Mouse (Mus musculus) hindbrain, embryonic 16.5 days (tissue): ENCODE measurements around the gene Padi1. TPM values are rescaled to one million over a fixed set of nuclear protein-coding genes. Genes with fewer than 3 reads are reported as not detected.

Experiments
- ATAC-seq: fragments of 200-750 bp; cut with Nextera tagmentation; 2 replicates; pipeline ENCODE4 v1.8.0; 2017; ENCODE audit warnings: moderate TSS enrichment, moderate library complexity
- H3K27ac ChIP-seq: fragments of 300-500 bp; sonication (generic); 2 replicates; pipeline ENCODE4 v1.5.1; 2014; ENCODE audit warnings: low read depth, mild to moderate bottlenecking, control low read depth, low read length, moderate library complexity
- H3K27me3 ChIP-seq: fragments of 300-500 bp; sonication (generic); replicated peaks from 2 replicates; pipeline ENCODE4 v1.6.1; 2014; ENCODE audit warnings: low read length; ENCODE audit not compliant: control insufficient read depth, insufficient read depth
- H3K36me3 ChIP-seq: fragments of 300-500 bp; sonication (generic); 2 replicates; pipeline ENCODE4 v1.6.1; 2014; ENCODE audit warnings: mild to moderate bottlenecking, low read length, moderate library complexity, mixed read lengths; ENCODE audit not compliant: control insufficient read depth, insufficient read depth
- H3K4me1 ChIP-seq: fragments of 300-500 bp; sonication (generic); 2 replicates; pipeline ENCODE4 v1.6.1; 2014; ENCODE audit warnings: low read depth, low read length; ENCODE audit not compliant: control insufficient read depth, insufficient read depth
- H3K4me2 ChIP-seq: fragments of 300-500 bp; sonication (generic); 2 replicates; pipeline ENCODE4 v1.6.1; 2014; ENCODE audit warnings: mild to moderate bottlenecking, low read length, control low read depth, moderate library complexity
- H3K4me3 ChIP-seq: fragments of 300-500 bp; sonication (generic); 2 replicates; pipeline ENCODE4 v1.5.1; 2014; ENCODE audit warnings: mild to moderate bottlenecking, low read length, control low read depth, moderate library complexity
- H3K9ac ChIP-seq: fragments of 300-500 bp; sonication (generic); 2 replicates; pipeline ENCODE4 v1.6.1; 2014; ENCODE audit warnings: low read depth, mild to moderate bottlenecking, control low read depth, low read length, moderate library complexity
- H3K9me3 ChIP-seq: fragments of 300-500 bp; sonication (generic); 2 replicates; pipeline ENCODE4 v1.6.1; 2014; ENCODE audit warnings: mild to moderate bottlenecking, low read length, moderate library complexity; ENCODE audit not compliant: control insufficient read depth
- WGBS: fragments of 180-500 bp; shearing (Covaris S2); extraction: QIAGEN DNeasy Blood & Tissue Kit; methylation state at CpG from one replicate; pipeline ENCODE4 v1.1.7; 2014; 5-methylcytosine and 5-hydroxymethylcytosine counted together
- polyA plus RNA-seq: library from polyadenylated mRNA; unstranded; fragments of >200 nt; fragmentation: Nextera tagmentation; extraction: Ambion mirVana; gene quantifications from 2 replicates; pipeline ENCODE4 v1.2.1, GENCODE M21; 2015

The Padi1 gene
- polyA plus RNA-seq, 1 experiment from 2014 or later: not detected

GRCm38 (mm10) chr4:140835682-140836081 is 9.9 kb downstream of the Padi1 start:
- Histone ChIP-seq H3K4me1 (peaks cover 6% of the 10 kb centered on the region; the same call in 1 of the 2 replicates), H3K4me3 (no peak overlapping the region), H3K27me3 (no peaks in the 10 kb centered on the region), H3K27ac (no peak overlapping the region), H3K36me3 (no peaks in the 10 kb centered on the region), H3K4me2 (no peak overlapping the region), H3K9me3 (no peaks in the 10 kb centered on the region), H3K9ac (no peak overlapping the region)
- no peak for ATAC-seq
- 4% methylated on average over 10 of the region's 10 CpGs for WGBS

- no peak overlapping the region for H3K4me3 ChIP-seq
- H3K4me1 ChIP-seq: peaks cover 6% of the 10 kb centered on the region; the same call in 1 of the 2 replicates
- H3K4me2 ChIP-seq: no peak overlapping the region
- no peak for ATAC-seq
- no peak overlapping the region for H3K9ac ChIP-seq
- no peak overlapping the region for H3K27ac ChIP-seq
- H3K36me3 ChIP-seq: no peaks in the 10 kb centered on the region
- H3K27me3 ChIP-seq: no peaks in the 10 kb centered on the region
- WGBS: 61% methylated on average over 6 of the region's 6 CpGs
- H3K9me3 ChIP-seq: no peaks in the 10 kb centered on the region
These were observed 11.1 kb downstream of the Padi1 start for GRCm38 (mm10) chr4:140834327-140834934.

- Histone ChIP-seq H3K9me3 (no peaks in the 10 kb centered on the region), H3K9ac (no peak overlapping the region), H3K4me1 (peaks cover 6% of the 10 kb centered on the region; the same call in 1 of the 2 replicates), H3K4me3 (no peak overlapping the region), H3K4me2 (no peak overlapping the region), H3K36me3 (no peaks in the 10 kb centered on the region), H3K27me3 (no peaks in the 10 kb centered on the region), H3K27ac (no peak overlapping the region)
- no peak for ATAC-seq
- WGBS: 36% methylated on average over 8 of the region's 8 CpGs
These were observed 12.8 kb downstream of the Padi1 start for GRCm38 (mm10) chr4:140832821-140833220.

- Histone ChIP-seq H3K36me3 (no peaks in the 10 kb centered on the region), H3K9ac (no peak overlapping the region), H3K4me2 (no peak overlapping the region), H3K4me1 (peaks cover 6% of the 10 kb centered on the region; the same call in 1 of the 2 replicates), H3K27ac (no peak overlapping the region), H3K9me3 (no peaks in the 10 kb centered on the region), H3K27me3 (no peaks in the 10 kb centered on the region), H3K4me3 (no peak overlapping the region)
- ATAC-seq: no peak
- 92% methylated on average over 4 of the region's 4 CpGs for WGBS
These were observed 13.8 kb downstream of the Padi1 start for GRCm38 (mm10) chr4:140831808-140832207.

GRCm38 (mm10) chr4:140827237-140827636 is 18.3 kb downstream of the Padi1 start:
- Histone ChIP-seq H3K4me2 (no peak overlapping the region), H3K36me3 (no peaks in the 10 kb centered on the region), H3K4me3 (no peak overlapping the region), H3K27me3 (no peaks in the 10 kb centered on the region; the same call in 1 of the 2 replicates), H3K27ac (no peak overlapping the region), H3K9me3 (peaks cover 19% of the 10 kb centered on the region), H3K4me1 (no peaks in the 10 kb centered on the region), H3K9ac (no peak overlapping the region)
- WGBS: 59% methylated on average over 3 of the region's 3 CpGs
- ATAC-seq: no peak

- 59% methylated on average over 11 of the region's 11 CpGs for WGBS
- H3K4me3 ChIP-seq: no peak overlapping the region
- H3K4me1 ChIP-seq: no peaks in the 10 kb centered on the region
- peaks cover 19% of the 10 kb centered on the region for H3K9me3 ChIP-seq
- no peak overlapping the region for H3K9ac ChIP-seq
- no peak overlapping the region for H3K4me2 ChIP-seq
- no peaks in the 10 kb centered on the region; the same call in 1 of the 2 replicates for H3K27me3 ChIP-seq
- H3K27ac ChIP-seq: no peak overlapping the region
- no peaks in the 10 kb centered on the region for H3K36me3 ChIP-seq
- ATAC-seq: no peak
These were observed 19.6 kb downstream of the Padi1 start for GRCm38 (mm10) chr4:140825942-140826341.

- Histone ChIP-seq H3K9ac (no peak overlapping the region), H3K36me3 (no peaks in the 10 kb centered on the region), H3K4me3 (no peak overlapping the region), H3K4me1 (no peaks in the 10 kb centered on the region), H3K27ac (no peak overlapping the region), H3K4me2 (no peak overlapping the region), H3K27me3 (no peaks in the 10 kb centered on the region; the same call in 1 of the 2 replicates), H3K9me3 (peaks cover 19% of the 10 kb centered on the region)
- WGBS: 65% methylated on average over 5 of the region's 5 CpGs
- no peak for ATAC-seq
These were observed 23.6 kb downstream of the Padi1 start for GRCm38 (mm10) chr4:140821988-140822387.

- no peaks in the 10 kb centered on the region for H3K4me1 ChIP-seq
- no peaks in the 10 kb centered on the region for H3K9me3 ChIP-seq
- no peak overlapping the region for H3K4me2 ChIP-seq
- no peak overlapping the region for H3K27ac ChIP-seq
- no peaks in the 10 kb centered on the region for H3K36me3 ChIP-seq
- no peak for ATAC-seq
- 93% methylated on average over 8 of the region's 8 CpGs for WGBS
- 0 out of 2 replicates have a peak, but pooled peaks cover 5% of the 10 kb centered on the region for H3K27me3 ChIP-seq
- no peak overlapping the region for H3K9ac ChIP-seq
- H3K4me3 ChIP-seq: no peak overlapping the region
These were observed 28.2 kb downstream of the Padi1 start for GRCm38 (mm10) chr4:140817413-140817812.

- Histone ChIP-seq H3K4me3 (no peak overlapping the region), H3K4me2 (no peak overlapping the region), H3K4me1 (no peaks in the 10 kb centered on the region), H3K36me3 (no peaks in the 10 kb centered on the region), H3K9ac (no peak overlapping the region), H3K27me3 (0 out of 2 replicates have a peak, but pooled peaks cover 7% of the 10 kb centered on the region), H3K9me3 (no peaks in the 10 kb centered on the region), H3K27ac (no peak overlapping the region)
- no peak for ATAC-seq
- 59% methylated on average over 10 of the region's 10 CpGs for WGBS
These were observed 29.3 kb downstream of the Padi1 start for GRCm38 (mm10) chr4:140815996-140816917.
